Mouse (Mus musculus) lung, adult 2 months (tissue): ENCODE measurements around the gene Fscn3. TPM values are rescaled to one million over a fixed set of nuclear protein-coding genes. Genes with fewer than 3 reads are reported as not detected.

Experiments used
- DNase-seq: peaks from one replicate; pipeline ENCODE4 v3.0.0; 2022
- H3K4me1 ChIP-seq: fragments of 200-500 bp; 2 replicates; pipeline ENCODE4 v1.6.1; 2011; ENCODE audit warnings: low read length; ENCODE audit not compliant: control insufficient read depth, insufficient read depth
- H3K4me3 ChIP-seq: fragments of 200-500 bp; replicated peaks from 2 replicates; pipeline ENCODE3; 2011; ENCODE audit warnings: low read depth, mild to moderate bottlenecking, control low read depth, low read length; ENCODE audit errors: extremely low read depth
- CTCF ChIP-seq: fragments of 200-500 bp; IDR thresholded peaks from 2 replicates; pipeline ENCODE4 v1.5.1; 2011; ENCODE audit warnings: mild to moderate bottlenecking, low read length, control low read depth; ENCODE audit not compliant: insufficient read depth
- POLR2A ChIP-seq: fragments of 200-500 bp; IDR thresholded peaks from 2 replicates; pipeline ENCODE4 v1.6.1; 2011; ENCODE audit warnings: low read depth, mild to moderate bottlenecking, control low read depth, low read length, borderline replicate concordance; ENCODE audit errors: extremely low read depth
- WGBS: fragments of 180-500 bp; shearing (Covaris S2); methylation state at CpG from one replicate; pipeline ENCODE4 v1.1.7; 2018; 5-methylcytosine and 5-hydroxymethylcytosine counted together
- polyA plus RNA-seq: library from polyadenylated mRNA; depleted of rRNA; stranded (reverse); fragments of >200 nt; gene quantifications from 2 replicates; pipeline ENCODE4 v1.2.3, GENCODE M21; 2012

The Fscn3 gene
- polyA plus RNA-seq, 1 experiment = not detected

DNA sequence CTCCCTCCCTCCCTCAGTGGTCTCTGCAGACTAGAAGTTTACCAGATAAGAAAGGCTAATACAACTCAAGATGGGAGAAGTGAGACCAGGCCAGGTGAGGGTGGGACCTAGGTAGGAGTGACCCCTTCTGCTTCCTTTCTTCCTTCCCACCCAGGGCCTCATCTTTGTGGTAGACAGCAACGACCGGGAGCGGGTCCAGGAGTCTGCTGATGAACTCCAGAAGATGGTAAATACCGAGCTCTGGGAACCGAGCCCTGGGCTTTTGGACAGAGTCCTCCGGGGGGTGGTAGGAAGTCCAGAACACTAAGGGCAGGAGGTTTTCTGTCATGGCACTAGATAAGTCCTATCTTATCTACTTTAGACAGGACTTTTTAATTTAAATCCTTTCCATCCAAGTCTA, 2.6 kb upstream of the Fscn3 start:
- no peak for DNase-seq

DNA sequence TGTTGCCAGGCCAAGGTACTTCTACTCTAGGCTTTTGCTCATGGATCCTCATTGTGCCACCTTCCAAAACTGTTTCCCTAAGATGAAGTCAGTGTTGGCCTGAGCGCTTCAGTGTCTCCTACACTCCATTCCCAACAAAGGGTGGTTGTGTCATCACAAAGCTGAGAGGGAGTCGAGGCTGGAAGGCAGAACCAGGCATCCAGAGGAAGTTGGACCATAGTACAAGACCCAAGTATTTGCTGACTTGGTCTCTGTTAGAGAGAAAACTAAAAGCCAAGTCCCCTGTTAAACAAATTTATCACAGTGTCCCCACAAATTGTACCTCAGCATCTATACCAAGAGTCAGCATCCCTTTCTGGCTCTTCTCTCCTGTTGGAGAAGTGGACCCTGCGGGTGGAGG, 701 bp downstream of the Fscn3 start, which contains the start of gene Gcc1:
Gcc1 (minus strand) TSS at position 101 of the 400 bp plus-strand sequence.
- 89% methylated on average over 3 of the region's 3 CpGs for WGBS
- TF ChIP-seq POLR2A = no peak
- no peak for TF ChIP-seq CTCF
- H3K4me3 ChIP-seq = no peak within 1 kb of the TSS
- peaks cover 2% of the 10 kb centered on the region; the same call in 1 of the 2 replicates for H3K4me1 ChIP-seq
- no peak for DNase-seq

More for the DNA sequence above, 2.6 kb upstream of the Fscn3 start:
- no peak for TF ChIP-seq POLR2A
- no peak for TF ChIP-seq CTCF
- H3K4me3 ChIP-seq = no peak overlapping the region
- 67% methylated on average over 6 of the region's 6 CpGs for WGBS
- H3K4me1 ChIP-seq = peaks cover 13% of the 10 kb centered on the region; the same call in 1 of the 2 replicates

GRCm38 (mm10) chr6:28429870-28430269, 2.3 kb downstream of the Fscn3 start:
- DNase-seq = no peak
- 88% methylated on average over 11 of the region's 11 CpGs for WGBS
- H3K4me3 ChIP-seq = no peak overlapping the region
- TF ChIP-seq CTCF (no peak), POLR2A (no peak)
- no peaks in the 10 kb centered on the region for H3K4me1 ChIP-seq

- DNase-seq = peak; percentile 50
- TF ChIP-seq CTCF (no peak), POLR2A (no peak)
- 73% methylated on average over 10 of the region's 10 CpGs for WGBS
- Histone ChIP-seq H3K4me3 (no peak overlapping the region), H3K4me1 (no peaks in the 10 kb centered on the region)
Observed at GRCm38 (mm10) chr6:28430795-28431537, 3.4 kb downstream of the Fscn3 start.

- H3K4me1 ChIP-seq = no peaks in the 10 kb centered on the region
- 69% methylated on average over 6 of the region's 6 CpGs for WGBS
Observed at GRCm38 (mm10) chr6:28431538-28431855, 3.9 kb downstream of the Fscn3 start.

DNA sequence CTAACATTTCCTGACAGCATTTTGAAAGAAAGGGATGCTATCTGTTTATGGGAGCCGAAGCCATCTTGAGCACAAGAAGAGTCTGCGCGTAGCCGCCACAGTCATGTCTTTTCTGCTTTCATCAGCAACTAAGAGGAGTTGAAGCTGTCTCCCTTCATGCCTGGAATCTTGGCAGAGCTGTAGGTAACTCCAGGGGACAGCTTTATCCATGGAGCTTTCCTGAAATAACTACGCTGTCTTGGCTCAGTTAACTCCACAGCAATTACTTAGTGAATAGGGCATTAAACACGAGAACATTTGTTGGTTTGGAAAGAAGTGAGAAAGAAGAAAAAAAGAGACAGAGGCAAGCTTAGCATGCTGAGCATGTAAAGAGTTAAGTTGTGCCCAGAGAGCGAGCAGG, 20.3 kb downstream of the Fscn3 start:
- TF ChIP-seq CTCF (no peak), POLR2A (no peak)
- no peaks in the 10 kb centered on the region for H3K4me1 ChIP-seq
- H3K4me3 ChIP-seq = no peak overlapping the region
- 72% methylated on average over 7 of the region's 7 CpGs for WGBS
- DNase-seq = no peak

More at GRCm38 (mm10) chr6:28431538-28431855, 3.9 kb downstream of the Fscn3 start:
- DNase-seq = no peak
- H3K4me3 ChIP-seq = no peak overlapping the region
- no peak for TF ChIP-seq CTCF
- no peak for TF ChIP-seq POLR2A

GRCm38 (mm10) chr6:28449253-28449652, 21.7 kb downstream of the Fscn3 start, which contains the start of gene Pax4:
Gene Pax4, minus strand, starts transcription at chr6:28449353.
- no peak for DNase-seq
- no peak within 1 kb of the TSS for H3K4me3 ChIP-seq
- H3K4me1 ChIP-seq = no peaks in the 10 kb centered on the region
- WGBS = 76% methylated on average over 2 of the region's 2 CpGs
- no peak for TF ChIP-seq POLR2A
- TF ChIP-seq CTCF = no peak

GRCm38 (mm10) chr6:28450481-28450880, 22.9 kb downstream of the Fscn3 start:
- no peak for TF ChIP-seq CTCF
- no peak for TF ChIP-seq POLR2A
- WGBS = 17% methylated on average over 5 of the region's 5 CpGs

DNA sequence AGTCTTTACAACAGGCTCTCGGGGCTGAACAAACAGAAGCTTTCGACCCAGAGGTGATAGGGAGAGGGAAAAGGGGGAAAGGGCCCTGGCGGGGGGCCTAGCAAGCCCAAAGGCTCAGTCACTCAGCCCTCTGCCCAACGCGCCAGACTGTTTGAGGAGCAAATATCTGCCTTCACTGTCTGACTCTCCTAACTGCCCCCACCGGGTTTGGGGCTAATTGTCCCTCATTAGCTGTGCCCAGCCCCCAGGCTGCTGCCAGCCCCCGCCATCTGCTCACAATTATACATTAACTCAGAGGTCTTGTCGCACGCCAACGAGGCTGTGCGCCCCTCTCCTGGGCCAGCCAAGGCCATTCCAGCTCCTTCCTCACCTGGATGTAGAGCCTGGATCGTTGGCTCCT, 23.4 kb downstream of the Fscn3 start:
- Histone ChIP-seq H3K4me1 (no peaks in the 10 kb centered on the region), H3K4me3 (no peak overlapping the region)
- 2% methylated on average over 12 of the region's 12 CpGs for WGBS
- DNase-seq = no peak
- TF ChIP-seq POLR2A (no peak), CTCF (no peak)

More at GRCm38 (mm10) chr6:28450481-28450880, 22.9 kb downstream of the Fscn3 start:
- no peak for DNase-seq
- Histone ChIP-seq H3K4me3 (no peak overlapping the region), H3K4me1 (no peaks in the 10 kb centered on the region)

DNA sequence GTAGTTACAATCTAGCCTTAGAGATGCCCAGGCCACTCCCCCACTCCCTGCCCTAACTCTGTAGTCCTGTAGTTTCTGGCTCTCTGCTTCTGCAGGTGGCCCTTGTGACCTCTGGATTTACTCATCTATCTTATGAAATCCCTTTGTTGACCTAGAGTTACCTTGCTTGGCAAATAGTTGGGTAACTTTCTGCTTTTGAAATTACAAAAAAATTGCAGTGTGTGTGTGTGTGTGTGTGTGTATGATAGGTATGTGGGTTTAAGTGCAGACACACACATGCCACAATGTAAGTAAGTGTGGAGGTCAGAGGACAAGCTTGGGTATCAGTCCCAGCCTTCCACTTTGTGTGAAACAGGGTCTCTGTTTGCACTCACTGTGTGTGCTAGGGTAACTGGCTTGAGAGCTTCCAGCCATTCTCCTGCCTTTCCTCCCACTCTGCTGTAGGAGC, 31.7 kb downstream of the Fscn3 start:
- no peak for TF ChIP-seq CTCF
- Histone ChIP-seq H3K4me3 (no peak overlapping the region), H3K4me1 (no peaks in the 10 kb centered on the region)
- no peak for DNase-seq

GRCm38 (mm10) chr6:28460534-28460933, 32.9 kb downstream of the Fscn3 start:
- TF ChIP-seq CTCF (peak; percentile 65), POLR2A (no peak)
- Histone ChIP-seq H3K4me1 (no peaks in the 10 kb centered on the region), H3K4me3 (no peak overlapping the region)
- DNase-seq = peak; percentile 75
- WGBS = 2% methylated on average over 5 of the region's 5 CpGs
